Mouse (Mus musculus): ENCODE results near the gene Spindoc.

- TF ChIP-seq CTCF (IDR thresholded peaks at IDR 0.05; ENCODE audit: borderline replicate concordance, insufficient read depth, low read length) (no peak), POLR2A (IDR thresholded peaks at IDR 0.05; ENCODE audit: low read depth, low read length) (no peak)
Measured at GRCm38 (mm10) chr19:7311306-7311705, 71.5 kb downstream of the Spindoc start.

Data from embryonic fibroblast, embryonic 13.5 days (primary cell).